Mouse (Mus musculus) megakaryocyte, embryonic 14.5 days (primary cell): Measurements from ENCODE around the gene Myh7b.

ENCODE experiments used
- FLI1 ChIP-seq: IDR thresholded peaks from 2 replicates; pipeline ENCODE4 v1.6.1; 2012; ENCODE audit warnings: low read length, inconsistent platforms, mixed read lengths
- GATA1 ChIP-seq: IDR thresholded peaks from 3 replicates; pipeline ENCODE4 v1.6.1; 2012; ENCODE audit warnings: mixed read lengths, low read length, inconsistent platforms, borderline replicate concordance

DNA sequence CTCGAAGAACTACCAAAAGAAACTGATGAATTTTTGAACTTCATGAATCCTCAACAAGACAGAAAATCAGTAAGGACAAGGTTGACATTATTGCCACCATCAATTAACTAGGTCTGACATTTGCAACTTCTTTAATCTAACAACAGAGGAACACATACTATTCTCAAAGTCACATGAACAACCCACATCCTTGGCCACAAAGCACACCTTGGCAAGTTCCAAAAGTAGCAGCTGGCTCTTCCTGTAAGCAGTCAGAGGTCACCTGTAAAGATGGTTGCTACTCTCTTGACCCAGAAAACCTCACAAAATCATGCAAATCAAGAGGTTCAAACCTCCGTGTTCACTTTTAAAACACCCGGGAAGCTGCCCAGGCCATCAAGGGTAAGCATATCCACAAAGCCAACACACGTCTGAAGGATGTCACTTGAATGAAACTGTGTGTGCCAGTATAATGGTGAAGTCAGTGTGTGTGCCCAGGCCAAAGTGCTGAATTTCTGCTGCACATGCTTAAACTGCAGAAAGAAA, 68.6 kb downstream of the Myh7b start:
- TF ChIP-seq GATA1 (no peak), FLI1 (no peak)
